Mouse (Mus musculus) thymus, postnatal 36 days (tissue): Measurements from ENCODE around the gene Fam219b.

Experiments
- DNase-seq, 2 experiments: peaks; one replicate each; pipeline ENCODE4 v3.0.0; 2022; ENCODE audit warnings: mixed read lengths in 2 of 2

Gene Fam219b

GRCm38 (mm10) chr9:57526435-57526834 lies 10.9 kb upstream of the Fam219b start:
- no peak for DNase-seq

- no peak for DNase-seq
Measured at GRCm38 (mm10) chr9:57531946-57532345, 5.4 kb upstream of the Fam219b start.

GRCm38 (mm10) chr9:57536362-57536761 lies 966 bp upstream of the Fam219b start:
- DNase-seq, result no peak

GRCm38 (mm10) chr9:57537728-57538181 lies 427 bp downstream of the Fam219b start:
- DNase-seq, result no peak

DNA sequence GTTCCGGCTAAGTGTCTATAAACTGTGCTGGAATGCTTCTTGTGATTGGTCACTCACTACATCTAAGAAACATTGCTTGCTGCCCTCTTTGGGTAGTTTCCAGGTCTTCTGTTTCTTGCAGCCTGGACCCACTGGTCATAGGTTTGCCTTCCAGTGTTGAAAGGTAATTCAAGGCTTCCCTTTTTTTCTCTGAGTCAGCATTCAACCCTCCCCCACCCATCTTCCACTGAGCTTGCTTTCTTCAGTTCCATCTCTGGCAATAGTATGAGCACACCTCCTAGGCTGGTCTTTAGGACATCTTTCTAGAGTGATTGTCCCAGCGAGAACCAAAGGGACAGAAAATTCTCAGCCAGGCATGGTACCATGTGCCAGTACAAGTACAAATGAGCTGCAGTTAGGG lies 2.2 kb downstream of the Fam219b start:
- DNase-seq, result no peak

DNA sequence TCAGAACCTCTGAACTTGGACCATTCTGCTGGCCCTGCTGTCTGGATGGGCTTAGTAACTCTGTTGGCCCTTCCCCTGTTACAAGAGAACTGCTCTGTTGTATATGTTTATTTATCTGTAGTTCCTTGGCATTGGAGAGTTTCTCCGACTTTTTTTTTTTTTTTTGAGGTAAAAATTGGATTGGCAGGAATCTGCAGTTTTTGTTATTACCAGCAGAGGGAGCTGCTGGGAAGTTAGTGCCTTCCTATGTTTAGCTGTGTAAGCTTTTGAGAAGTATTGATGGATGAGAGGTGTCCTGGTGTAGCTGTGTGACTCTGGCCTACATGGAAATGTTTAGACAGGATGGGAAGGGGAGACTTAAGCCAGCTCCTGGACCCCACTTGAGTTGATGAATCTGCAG lies 4.0 kb downstream of the Fam219b start:
- DNase-seq, result no peak

DNA sequence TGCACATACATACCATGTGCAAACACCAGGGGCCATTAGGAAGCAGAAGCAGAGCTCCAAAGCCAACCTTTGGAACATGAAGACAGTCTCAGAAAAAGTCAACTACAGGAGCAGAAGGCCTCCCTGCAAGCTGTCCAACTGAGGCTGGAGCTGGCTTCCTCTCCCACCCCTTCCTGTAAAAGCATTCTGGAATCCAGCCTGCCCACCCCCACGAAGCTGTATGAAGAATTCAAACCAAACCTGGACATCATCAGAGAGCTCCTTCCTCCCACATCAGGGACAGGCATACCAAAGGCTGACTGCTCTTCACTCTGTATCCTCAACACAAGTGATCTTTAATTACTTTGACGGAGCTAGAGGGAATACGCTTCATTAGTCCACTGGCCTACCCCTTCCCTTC lies 6.6 kb downstream of the Fam219b start:
- DNase-seq, result no peak

DNA sequence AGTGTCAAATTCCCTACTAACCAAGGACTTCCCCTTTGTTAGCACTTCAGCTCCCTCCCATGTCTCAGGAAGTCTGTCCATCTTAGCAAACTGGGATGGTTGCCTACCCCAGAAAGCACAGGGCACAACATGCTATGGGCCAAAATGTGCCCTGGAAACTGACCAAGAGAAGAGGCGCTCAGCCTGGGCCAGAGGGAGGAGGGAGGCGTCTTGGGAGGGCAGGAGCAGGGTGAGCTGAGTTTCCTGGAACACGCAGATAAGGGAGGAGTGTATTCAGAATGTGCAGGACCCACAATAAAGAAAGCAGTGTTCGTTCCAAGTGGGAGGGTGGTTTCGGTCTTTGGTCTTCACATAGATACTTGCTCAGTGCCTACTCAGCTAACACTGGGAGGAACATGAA lies 10.0 kb downstream of the Fam219b start:
- no peak for DNase-seq

- no peak for DNase-seq
Measured at GRCm38 (mm10) chr9:57547869-57548268, 10.5 kb downstream of the Fam219b start.

DNA sequence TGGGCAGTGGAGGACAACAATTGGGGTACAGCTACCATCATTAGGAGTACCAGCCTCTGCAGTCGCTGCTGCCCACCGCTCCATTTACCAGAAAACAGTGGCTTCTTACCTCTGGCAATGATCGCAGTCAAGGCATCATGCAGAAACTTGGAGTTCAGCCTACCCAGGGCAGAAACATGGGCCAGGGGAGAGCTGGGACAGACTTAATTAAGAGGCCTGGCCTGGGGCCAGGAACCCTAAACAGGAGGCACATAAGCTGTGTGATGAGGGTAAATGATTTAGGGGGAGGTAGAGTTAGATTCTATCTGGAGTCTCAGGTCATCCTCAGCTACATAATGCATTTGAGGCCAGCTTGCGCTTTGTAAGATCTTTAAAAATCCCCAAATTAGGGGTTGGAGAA lies 11.9 kb downstream of the Fam219b start:
- DNase-seq, result no peak

- no peak for DNase-seq
Measured at GRCm38 (mm10) chr9:57550126-57550862, 13.0 kb downstream of the Fam219b start.

DNA sequence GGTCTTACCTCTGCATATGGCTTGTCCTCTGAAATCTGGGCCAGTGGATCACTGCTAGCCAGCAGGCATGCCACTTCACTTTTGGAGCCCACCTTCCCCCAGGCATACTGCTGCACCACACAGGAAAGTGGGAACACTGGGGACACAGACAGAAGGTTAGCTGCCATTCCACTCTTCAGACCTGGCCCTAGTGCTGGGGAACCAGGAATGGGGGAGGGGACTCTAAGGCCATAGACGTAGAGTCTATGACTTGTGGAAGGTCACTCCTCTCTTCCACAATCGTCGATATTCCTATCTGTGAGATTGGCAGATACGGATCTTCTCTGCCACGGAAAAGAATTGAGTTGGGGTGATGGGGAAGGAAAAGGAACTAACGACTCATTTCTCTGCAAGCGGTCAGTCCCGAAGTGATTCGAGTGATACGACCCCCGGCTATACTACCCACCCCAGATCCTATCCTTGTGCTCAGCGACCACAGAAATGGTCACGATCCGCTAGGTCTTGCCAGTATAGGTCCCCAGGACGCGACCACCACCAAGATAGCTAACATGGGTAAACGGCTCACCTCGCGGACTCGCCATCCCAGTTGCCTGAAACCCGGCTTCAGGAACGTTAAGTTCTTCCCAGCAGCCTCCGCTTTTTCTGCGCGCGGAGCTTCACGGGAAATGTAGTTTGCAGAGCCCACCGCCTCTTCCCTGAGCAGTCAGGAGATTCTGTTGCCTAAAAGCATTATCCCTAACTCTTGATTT lies 15.0 kb downstream of the Fam219b start, which contains the start of gene Mpi:
TSS of gene Mpi (minus strand) at position 625 of the 749 bp plus-strand sequence.
- DNase-seq, result peak; percentile 56 to 62

DNA sequence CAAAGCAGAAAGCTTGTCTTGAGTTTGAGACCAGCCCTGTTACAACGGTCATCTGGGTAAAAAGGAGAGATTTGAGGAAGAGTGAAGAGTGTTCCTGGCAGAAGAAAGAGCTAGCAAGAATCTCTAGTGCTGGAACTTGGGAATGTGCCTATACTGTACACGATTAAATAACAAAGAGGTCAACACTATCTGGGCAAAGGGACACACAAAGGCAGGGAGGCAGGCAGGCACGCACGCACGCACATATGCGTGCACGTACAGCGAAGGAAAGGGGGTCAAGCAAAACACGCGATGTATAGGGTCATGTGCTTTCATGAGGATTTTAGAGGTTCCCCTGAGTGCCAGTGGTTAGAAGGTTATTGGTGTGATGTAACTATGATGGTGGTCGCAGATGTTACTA lies 15.8 kb downstream of the Fam219b start:
- DNase-seq, result no peak

DNA sequence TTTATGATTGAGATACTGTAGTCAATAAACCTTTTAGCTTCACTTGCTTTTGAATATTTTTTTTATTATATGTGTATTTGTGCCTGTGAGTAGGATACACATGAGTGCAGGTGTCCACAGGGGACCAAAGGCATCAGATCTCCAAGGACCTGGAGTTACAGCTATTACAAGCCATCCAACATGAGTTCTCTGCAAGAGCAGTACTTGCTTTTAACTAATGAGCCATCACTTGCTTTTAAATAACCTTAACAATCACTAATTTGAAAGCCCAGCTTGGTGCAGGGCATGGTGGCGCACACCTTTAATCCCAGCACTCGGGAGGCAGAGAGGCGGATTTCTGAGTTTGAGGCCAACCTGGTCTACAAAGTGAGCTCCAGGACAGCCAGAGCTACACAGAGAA lies 17.4 kb downstream of the Fam219b start:
- DNase-seq, result no peak

DNA sequence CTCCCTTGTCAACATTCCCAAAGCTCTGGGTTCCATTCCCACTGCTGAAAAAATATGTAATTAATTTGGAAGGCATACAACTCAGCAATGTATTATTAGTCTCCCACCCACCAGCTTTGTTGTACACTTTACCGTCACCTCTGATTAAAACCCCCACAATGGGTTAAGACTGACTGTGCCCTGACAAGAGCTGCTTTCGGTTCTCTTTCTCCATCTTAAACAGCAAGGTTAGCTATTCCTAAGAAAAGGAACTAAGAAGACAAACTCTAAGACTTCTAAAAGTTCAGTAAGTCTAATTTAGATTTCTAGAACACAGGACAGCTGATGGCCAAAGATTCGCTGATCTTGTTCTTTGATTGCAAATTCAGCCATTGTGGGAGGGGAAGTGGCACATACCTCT lies 19.9 kb downstream of the Fam219b start:
- DNase-seq, result no peak

- DNase-seq, result no peak
Measured at GRCm38 (mm10) chr9:57558625-57559024, 21.3 kb downstream of the Fam219b start.

DNA sequence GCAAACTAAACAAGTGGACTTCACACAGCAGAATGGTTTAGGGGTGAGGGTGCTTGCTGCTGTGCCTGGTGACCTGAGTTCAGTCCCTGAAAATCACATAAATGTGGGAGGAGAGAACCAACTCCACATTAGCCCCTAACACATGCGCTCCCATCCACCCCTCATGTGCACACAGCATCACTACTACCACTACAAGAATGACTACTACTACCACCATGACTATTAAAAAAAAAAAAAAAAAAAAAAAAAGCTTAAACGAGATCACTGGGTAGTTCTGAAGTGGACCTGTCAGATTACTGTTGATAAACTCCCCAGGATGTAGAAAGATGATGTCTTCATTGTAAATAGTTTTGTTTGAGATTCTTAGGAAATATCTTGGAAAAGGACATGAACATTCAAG lies 22.2 kb downstream of the Fam219b start:
- DNase-seq, result no peak

- DNase-seq, result no peak
Measured at GRCm38 (mm10) chr9:57560263-57560662, 22.9 kb downstream of the Fam219b start.

DNA sequence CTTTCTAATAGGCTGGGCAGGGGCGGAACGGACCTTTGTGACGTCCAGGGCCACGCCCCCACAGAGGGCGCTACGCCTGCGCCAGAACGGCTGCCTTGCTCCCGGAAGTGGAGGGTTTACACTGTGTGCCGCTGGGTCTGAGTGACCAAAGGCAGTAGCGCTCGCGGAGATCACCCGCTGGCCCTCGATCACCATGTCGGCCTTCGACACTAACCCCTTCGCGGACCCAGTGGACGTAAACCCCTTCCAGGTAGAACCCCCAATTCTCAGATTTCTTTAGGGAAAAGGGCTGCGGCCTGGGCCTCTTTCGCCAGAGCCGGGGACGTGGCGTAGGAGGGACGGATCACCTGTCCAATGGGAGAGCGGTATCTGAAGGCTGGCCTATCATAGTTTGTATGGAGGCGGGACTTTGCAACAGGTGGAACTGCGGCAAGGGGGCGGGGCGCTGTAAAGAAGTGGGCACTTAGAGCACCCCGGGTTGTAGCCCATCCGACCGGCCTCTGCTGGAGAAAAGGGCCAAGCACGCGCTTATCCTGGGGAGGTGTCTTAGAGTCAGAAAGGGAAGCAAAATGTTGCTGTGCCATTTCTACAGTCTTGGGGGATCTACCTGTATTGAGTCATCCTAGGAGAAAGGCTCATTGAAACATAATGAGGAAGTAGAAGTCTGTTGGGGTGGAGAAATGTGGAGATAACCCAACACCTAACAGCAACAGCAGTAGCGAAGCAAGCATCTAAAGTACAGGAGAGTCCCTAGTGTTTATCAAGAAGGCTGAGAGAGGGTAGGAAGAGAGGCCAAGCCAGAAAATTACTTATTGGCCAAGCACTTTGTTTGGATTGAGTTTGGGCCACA lies 23.8 kb downstream of the Fam219b start, which contains the start of gene Scamp2:
TSS of gene Scamp2 (plus strand) at position 83 of the 850 bp plus-strand sequence.
- DNase-seq, result peak; percentile 89 to 92

- no peak for DNase-seq
Measured at GRCm38 (mm10) chr9:57561711-57562099, 24.4 kb downstream of the Fam219b start.

DNA sequence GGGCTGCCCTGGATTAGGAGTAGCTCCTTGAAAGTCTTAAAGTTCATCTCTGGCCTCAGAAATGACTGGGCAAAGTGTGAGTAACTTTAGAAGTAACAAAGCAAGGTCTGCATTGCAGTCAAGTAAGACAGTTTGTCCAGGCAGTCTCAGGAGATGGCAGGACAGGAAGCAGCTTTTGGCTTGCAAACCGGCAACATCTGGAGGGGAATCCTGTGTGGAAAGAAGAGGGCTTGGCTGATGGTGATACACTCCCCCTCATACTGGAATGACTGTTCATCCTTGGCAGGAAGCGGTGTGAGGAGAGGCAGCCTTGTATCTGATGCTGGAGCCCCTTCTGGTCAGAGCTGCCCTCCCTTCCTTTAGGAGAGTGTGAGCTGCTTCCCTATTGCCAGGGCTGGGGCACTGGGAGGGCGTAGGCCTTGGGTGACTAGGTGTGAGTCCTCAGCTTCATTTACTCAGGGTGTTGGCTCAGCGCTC lies 25.6 kb downstream of the Fam219b start:
- no peak for DNase-seq

- no peak for DNase-seq
Measured at GRCm38 (mm10) chr9:57564609-57565008, 27.3 kb downstream of the Fam219b start.

DNA sequence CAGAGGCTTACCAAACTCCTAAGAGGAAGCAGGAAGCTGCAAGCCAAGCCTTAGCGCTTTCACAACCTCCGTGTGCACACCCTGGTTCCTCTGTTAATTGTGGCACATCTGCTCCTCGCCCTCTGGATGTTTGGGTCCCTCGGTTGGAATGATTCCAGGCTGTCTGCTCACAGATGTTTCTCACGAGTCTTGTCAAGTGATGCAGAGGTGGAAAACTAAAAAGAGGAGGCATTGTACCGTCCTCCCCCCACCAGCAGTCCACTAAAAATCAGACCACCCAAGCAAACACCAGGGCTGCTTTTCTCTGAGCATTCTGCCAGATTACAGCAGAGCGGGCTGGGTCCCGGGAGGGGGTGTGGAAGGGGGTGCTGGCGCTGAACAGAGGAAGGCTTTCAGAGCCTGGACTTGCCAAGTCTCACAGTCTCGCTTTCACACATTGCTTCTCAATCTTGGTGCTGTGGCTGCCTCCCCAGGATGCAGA lies 28.5 kb downstream of the Fam219b start:
- DNase-seq, result no peak
